Mouse (Mus musculus) midbrain, embryonic 12.5 days (tissue): ENCODE measurements around the gene Gipc3. TPM values are rescaled to one million over a fixed set of nuclear protein-coding genes. Genes with fewer than 3 reads are reported as not detected.

Experiments used
- ATAC-seq: fragments of 200-750 bp; cut with Nextera tagmentation; 2 replicates; pipeline ENCODE4 v1.8.0; 2017; ENCODE audit warnings: low read depth, moderate TSS enrichment, moderate library complexity; ENCODE audit not compliant: low FRiP score
- H3K27ac ChIP-seq: fragments of 300-500 bp; sonication (generic); replicated peaks from 2 replicates; pipeline ENCODE4 v1.5.1; 2016; ENCODE audit warnings: mild to moderate bottlenecking
- H3K27me3 ChIP-seq: fragments of 300-500 bp; sonication (generic); 2 replicates; pipeline ENCODE4 v1.6.1; 2016; ENCODE audit warnings: mild to moderate bottlenecking
- H3K36me3 ChIP-seq: fragments of 300-500 bp; sonication (generic); 2 replicates; pipeline ENCODE4 v1.6.1; 2016
- H3K4me1 ChIP-seq: fragments of 300-500 bp; sonication (generic); 2 replicates; pipeline ENCODE4 v1.6.1; 2016
- H3K4me2 ChIP-seq: fragments of 300-500 bp; sonication (generic); replicated peaks from 2 replicates; pipeline ENCODE4 v1.6.1; 2016; ENCODE audit warnings: mild to moderate bottlenecking, moderate library complexity
- H3K4me3 ChIP-seq: fragments of 300-500 bp; sonication (generic); 2 replicates; pipeline ENCODE4 v1.5.1; 2016; ENCODE audit warnings: mild to moderate bottlenecking
- H3K9ac ChIP-seq: fragments of 300-500 bp; sonication (generic); replicated peaks from 2 replicates; pipeline ENCODE4 v1.6.1; 2016; ENCODE audit warnings: mild to moderate bottlenecking, moderate library complexity
- H3K9me3 ChIP-seq: fragments of 300-500 bp; sonication (generic); 2 replicates; pipeline ENCODE4 v1.6.1; 2016; ENCODE audit warnings: mild to moderate bottlenecking
- WGBS: fragments of 180-500 bp; shearing (Covaris S2); methylation state at CpG from one replicate; pipeline ENCODE4 v1.1.7; 2016; 5-methylcytosine and 5-hydroxymethylcytosine counted together
- polyA plus RNA-seq: library from polyadenylated mRNA; unstranded; fragments of >200 nt; fragmentation: Nextera tagmentation; extraction: Ambion mirVana; gene quantifications from 2 replicates; pipeline ENCODE4 v1.2.1, GENCODE M21; 2016

The Gipc3 gene
- polyA plus RNA-seq, 1 experiment from 2014 or later: not detected

DNA sequence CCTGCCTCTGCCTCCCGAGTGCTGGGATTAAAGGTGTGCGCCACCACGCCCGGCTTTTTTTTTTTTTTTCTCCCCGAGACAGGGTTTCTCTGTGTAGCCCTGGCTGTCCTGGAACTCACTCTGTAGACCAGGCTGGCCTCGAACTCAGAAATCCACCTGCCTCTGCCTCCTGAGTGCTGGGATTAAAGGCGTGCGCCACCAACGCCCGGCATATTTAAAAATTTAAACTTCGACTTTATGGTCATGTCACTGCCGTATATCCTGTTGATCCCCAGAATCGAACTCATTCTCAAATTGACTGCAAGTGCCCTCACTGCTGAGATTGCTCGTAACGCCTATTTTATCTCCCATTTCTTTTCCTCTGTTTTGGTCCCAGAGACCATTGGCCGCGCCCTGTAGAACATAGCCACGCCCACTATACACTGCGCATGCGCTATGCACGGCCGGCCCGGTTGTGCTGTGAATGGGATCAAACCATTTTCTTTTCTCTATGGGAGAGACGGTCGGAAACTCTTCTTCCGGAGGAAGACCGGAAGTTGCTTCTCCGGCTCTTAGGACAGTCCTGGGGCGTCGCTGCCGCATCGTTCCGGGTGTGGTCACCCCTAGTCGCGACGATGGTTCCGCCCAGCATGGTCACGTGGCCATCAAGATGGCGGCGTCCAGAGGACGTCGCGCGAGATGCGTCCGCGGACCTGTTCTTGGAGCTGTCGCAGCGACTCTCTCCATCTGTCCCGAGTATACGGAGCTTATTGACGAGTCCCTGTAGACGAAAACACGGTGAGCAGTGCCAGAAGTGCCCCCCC, 40.9 kb upstream of the Gipc3 start, which contains the start of the genes Dohh and Gm48551:
Gene Dohh, plus strand, starts transcription at position 627 of the 803 bp plus-strand sequence.
Gene Gm48551, plus strand, starts transcription at position 665 of the 803 bp plus-strand sequence.
- Histone ChIP-seq H3K4me2 (peak within 1 kb of the TSS; percentile 87), H3K9me3 (no peaks in the 10 kb centered on the region), H3K27me3 (no peaks in the 10 kb centered on the region), H3K27ac (peak within 1 kb of the TSS; percentile 78), H3K9ac (peak within 1 kb of the TSS; percentile 83), H3K4me1 (peaks cover 20% of the 10 kb centered on the region), H3K4me3 (peak within 1 kb of the TSS; percentile 65), H3K36me3 (peaks cover 32% of the 10 kb centered on the region)
- WGBS: 10% methylated on average over 54 of the region's 54 CpGs
- ATAC-seq: peak; percentile 95

GRCm38 (mm10) chr10:81382039-81382438, 39.0 kb upstream of the Gipc3 start:
- WGBS: 88% methylated on average over 5 of the region's 5 CpGs

DNA sequence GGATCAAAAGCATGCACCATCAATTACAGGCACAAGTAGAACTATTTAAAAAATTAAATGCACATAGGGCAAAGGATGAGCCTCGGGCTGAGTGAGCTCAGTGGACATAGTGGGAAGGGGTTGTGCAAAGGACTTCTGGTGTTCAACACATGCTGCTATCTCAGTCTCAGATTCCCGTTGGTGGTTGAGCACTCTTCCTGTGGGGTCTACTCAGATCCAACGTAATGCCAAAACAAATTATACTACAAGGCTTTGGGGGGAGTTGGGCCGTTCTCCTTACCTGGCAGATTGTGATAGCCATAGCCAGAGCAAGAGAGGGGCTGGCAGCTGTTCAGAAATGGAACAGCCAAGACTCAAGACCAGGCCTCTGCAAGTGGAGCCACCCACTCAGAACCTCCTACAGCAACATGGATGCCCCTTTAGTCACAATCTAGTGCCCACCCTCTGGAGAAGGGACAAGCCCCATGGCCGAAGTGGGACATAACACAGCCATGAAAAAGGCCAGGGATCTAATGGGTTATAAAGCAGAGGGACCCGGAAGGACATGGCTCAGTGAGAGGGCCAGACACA, 36.8 kb upstream of the Gipc3 start:
- Histone ChIP-seq H3K9me3 (no peaks in the 10 kb centered on the region), H3K27ac (no peak overlapping the region), H3K4me1 (peaks cover 35% of the 10 kb centered on the region), H3K9ac (no peak overlapping the region), H3K4me2 (no peak overlapping the region), H3K36me3 (peaks cover 12% of the 10 kb centered on the region; the same call in 1 of the 2 replicates), H3K4me3 (no peak overlapping the region), H3K27me3 (no peaks in the 10 kb centered on the region)
- WGBS: 94% methylated on average over 6 of the region's 6 CpGs
- no peak for ATAC-seq

More at GRCm38 (mm10) chr10:81382039-81382438, 39.0 kb upstream of the Gipc3 start:
- H3K27me3 ChIP-seq: no peaks in the 10 kb centered on the region
- H3K27ac ChIP-seq: no peak overlapping the region
- no peak overlapping the region for H3K9ac ChIP-seq
- no peak overlapping the region for H3K4me2 ChIP-seq
- no peaks in the 10 kb centered on the region for H3K9me3 ChIP-seq
- ATAC-seq: no peak
- H3K36me3 ChIP-seq: peaks cover 13% of the 10 kb centered on the region
- no peak overlapping the region for H3K4me3 ChIP-seq
- H3K4me1 ChIP-seq: peaks cover 30% of the 10 kb centered on the region

- peak overlapping the region; percentile 85 for H3K4me3 ChIP-seq
- peaks cover 16% of the 10 kb centered on the region for H3K36me3 ChIP-seq
- peaks cover 33% of the 10 kb centered on the region for H3K4me1 ChIP-seq
- 54% methylated on average over 3 of the region's 3 CpGs for WGBS
- H3K4me2 ChIP-seq: peak overlapping the region; percentile 60
- H3K27me3 ChIP-seq: no peaks in the 10 kb centered on the region
- peak overlapping the region; percentile 41 for H3K9ac ChIP-seq
- H3K27ac ChIP-seq: peak overlapping the region; percentile 81
- ATAC-seq: 0 out of 2 replicates have a peak, but pooled peaks have one; percentile 0
- H3K9me3 ChIP-seq: no peaks in the 10 kb centered on the region
Observed at GRCm38 (mm10) chr10:81379183-81379553, 36.1 kb upstream of the Gipc3 start.

- H3K4me2 ChIP-seq: peak overlapping the region; percentile 60
- peak overlapping the region; percentile 81 for H3K27ac ChIP-seq
- no peaks in the 10 kb centered on the region for H3K27me3 ChIP-seq
- peak; percentile 96 for ATAC-seq
- H3K36me3 ChIP-seq: peaks cover 21% of the 10 kb centered on the region
- H3K9me3 ChIP-seq: no peaks in the 10 kb centered on the region
- peak overlapping the region; percentile 97 for H3K9ac ChIP-seq
- whole genome bisulfite sequencing: under 1% methylated on average over 46 of the region's 46 CpGs
- H3K4me1 ChIP-seq: peaks cover 33% of the 10 kb centered on the region
- peak overlapping the region; percentile 85 for H3K4me3 ChIP-seq
Observed at GRCm38 (mm10) chr10:81378553-81379182, 35.6 kb upstream of the Gipc3 start.

DNA sequence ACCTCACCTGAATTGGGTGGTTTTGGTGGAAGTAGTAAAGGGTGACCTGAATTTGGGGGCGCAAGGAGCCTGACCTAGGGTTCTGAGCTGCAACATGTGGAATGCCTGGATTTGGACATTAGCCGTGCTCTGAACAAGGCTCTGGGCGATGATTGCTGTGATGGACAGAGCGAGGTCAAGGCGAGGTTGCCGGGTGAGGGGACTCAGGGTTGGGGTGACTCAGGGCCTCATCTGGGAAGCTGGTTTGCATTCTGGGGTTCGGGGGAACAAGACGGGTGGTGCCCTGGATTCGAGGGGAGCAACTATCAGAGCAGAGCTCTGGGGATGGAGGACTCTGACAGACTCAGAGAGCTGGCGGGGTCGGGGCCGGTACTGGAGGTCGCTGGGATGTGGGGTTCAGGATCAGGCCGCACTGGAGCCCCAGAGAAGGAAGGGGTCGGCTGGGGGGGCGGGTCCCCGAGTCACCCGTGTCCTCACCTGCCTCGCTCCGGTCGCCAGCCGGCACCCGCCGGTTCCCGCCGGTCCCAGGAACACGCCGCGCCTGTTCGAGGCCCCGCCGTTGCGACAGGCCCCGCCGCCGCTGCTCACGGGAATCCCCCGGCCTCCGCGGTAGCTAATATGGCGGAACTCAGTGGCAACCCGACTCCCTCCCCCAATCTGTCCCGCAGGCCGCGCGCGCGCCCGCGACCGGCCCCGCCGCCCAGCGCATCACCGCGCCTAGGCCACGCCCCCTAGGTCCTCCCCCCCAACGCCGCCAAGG, 34.9 kb upstream of the Gipc3 start, which contains the start of gene Fzr1:
Gene Fzr1, minus strand, starts transcription at position 724 of the 760 bp plus-strand sequence.
- peak within 1 kb of the TSS; percentile 84 for H3K4me2 ChIP-seq
- peak within 1 kb of the TSS; percentile 97 for H3K9ac ChIP-seq
- H3K27ac ChIP-seq: peak within 1 kb of the TSS; percentile 81
- peak within 1 kb of the TSS; percentile 85 for H3K4me3 ChIP-seq
- H3K9me3 ChIP-seq: no peaks in the 10 kb centered on the region
- WGBS: under 1% methylated on average over 31 of the region's 59 CpGs
- peak; percentile 72 for ATAC-seq
- H3K27me3 ChIP-seq: no peaks in the 10 kb centered on the region
- H3K4me1 ChIP-seq: peaks cover 33% of the 10 kb centered on the region
- peaks cover 28% of the 10 kb centered on the region for H3K36me3 ChIP-seq

DNA sequence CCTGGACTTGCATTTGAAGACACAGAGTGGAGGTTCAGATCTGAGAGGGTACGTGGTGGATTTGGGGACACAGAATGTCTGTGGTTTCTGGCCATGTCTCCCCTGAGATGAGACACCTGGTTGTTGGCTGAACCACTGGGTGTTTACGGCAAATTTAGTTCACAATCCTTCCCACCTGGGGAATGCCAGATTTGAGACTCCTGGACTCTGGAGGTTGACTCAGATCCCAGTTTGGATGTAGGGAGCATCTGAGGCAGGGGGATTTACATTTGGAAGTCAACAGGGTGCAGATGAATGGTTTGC, 34.2 kb upstream of the Gipc3 start:
- H3K36me3 ChIP-seq: peaks cover 34% of the 10 kb centered on the region
- H3K27me3 ChIP-seq: no peaks in the 10 kb centered on the region
- peaks cover 33% of the 10 kb centered on the region for H3K4me1 ChIP-seq
- peak overlapping the region; percentile 85 for H3K4me3 ChIP-seq
- 0 out of 2 replicates have a peak overlapping the region, but pooled peaks have one; percentile 73 for H3K27ac ChIP-seq
- H3K4me2 ChIP-seq: peak overlapping the region; percentile 84
- no peaks in the 10 kb centered on the region for H3K9me3 ChIP-seq
- peak overlapping the region; percentile 97 for H3K9ac ChIP-seq
- no peak for ATAC-seq
- WGBS: 63% methylated on average over 2 of the region's 2 CpGs

GRCm38 (mm10) chr10:81376561-81377361, 33.7 kb upstream of the Gipc3 start:
- H3K9ac ChIP-seq: peak overlapping the region; percentile 97
- peak overlapping the region; percentile 84 for H3K4me2 ChIP-seq
- H3K36me3 ChIP-seq: peaks cover 40% of the 10 kb centered on the region
- 0 out of 2 replicates have a peak overlapping the region, but pooled peaks have one; percentile 3 for H3K27ac ChIP-seq
- H3K27me3 ChIP-seq: no peaks in the 10 kb centered on the region
- peaks cover 29% of the 10 kb centered on the region for H3K4me1 ChIP-seq
- 40% methylated on average over 6 of the region's 6 CpGs for WGBS
- H3K9me3 ChIP-seq: no peaks in the 10 kb centered on the region
- ATAC-seq: no peak
- H3K4me3 ChIP-seq: peak overlapping the region; percentile 85

GRCm38 (mm10) chr10:81375322-81375721, 32.3 kb upstream of the Gipc3 start:
- Histone ChIP-seq H3K9me3 (no peaks in the 10 kb centered on the region), H3K4me1 (peaks cover 29% of the 10 kb centered on the region), H3K4me2 (0 out of 2 replicates have a peak overlapping the region, but pooled peaks have one; percentile 84), H3K27ac (no peak overlapping the region), H3K9ac (no peak overlapping the region), H3K36me3 (peaks cover 54% of the 10 kb centered on the region), H3K27me3 (no peaks in the 10 kb centered on the region), H3K4me3 (no peak overlapping the region)
- WGBS: 92% methylated on average over 10 of the region's 10 CpGs
- ATAC-seq: no peak

GRCm38 (mm10) chr10:81367207-81367495, 24.1 kb upstream of the Gipc3 start:
- H3K27me3 ChIP-seq: peaks cover 36% of the 10 kb centered on the region
- peaks cover 61% of the 10 kb centered on the region for H3K36me3 ChIP-seq
- no peak overlapping the region for H3K4me3 ChIP-seq
- no peak for ATAC-seq
- peaks cover 43% of the 10 kb centered on the region for H3K4me1 ChIP-seq
- no peak overlapping the region for H3K4me2 ChIP-seq
- H3K27ac ChIP-seq: 0 out of 2 replicates have a peak overlapping the region, but pooled peaks have one; percentile 25
- no peaks in the 10 kb centered on the region for H3K9me3 ChIP-seq
- WGBS: 78% methylated on average over 6 of the region's 6 CpGs
- 0 out of 2 replicates have a peak overlapping the region, but pooled peaks have one; percentile 28 for H3K9ac ChIP-seq
